ENCODE assay signal across 17 mouse cellular contexts in the genomic region with DNA sequence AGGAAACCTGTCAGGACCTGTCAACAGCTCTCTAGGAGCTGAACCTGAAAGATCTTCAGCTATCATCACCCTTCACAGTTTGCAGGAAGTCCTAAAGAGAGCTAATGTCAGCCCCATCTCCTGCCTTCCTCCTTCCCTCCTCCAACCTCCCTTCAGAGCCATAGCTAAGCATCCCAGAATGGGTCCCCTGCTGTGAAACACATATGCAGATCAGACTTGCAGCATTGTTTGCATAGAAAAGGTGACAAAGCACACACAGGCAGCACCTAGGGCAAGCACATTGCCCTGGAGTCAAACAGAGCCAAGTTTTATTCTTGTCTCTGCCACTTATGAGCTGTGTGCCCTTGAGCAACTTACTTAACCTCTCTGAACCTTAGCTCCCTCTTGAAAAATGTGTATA.
"Had no signal": no experiment of that assay in that cellular context is flagged by ENCODE, and none has a peak within 500 bp of the region (broad histone marks: within the 10 kb centered on the region; RNA-seq: fewer than 3 reads in every experiment).

No protein-coding gene starts in this region.

- H3K27ac ChIP-seq: kidney, embryonic 15.5 days; left cerebral cortex, adult 2 months; limb, embryonic 12.5 days; liver, embryonic 13.5 days; stomach, embryonic 15.5 days had no signal

- H3K27me3 ChIP-seq: kidney, embryonic 15.5 days; limb, embryonic 12.5 days; liver, embryonic 13.5 days; stomach, embryonic 15.5 days had no signal

- DNase-seq: kidney, postnatal 10 days; kidney, postnatal 36 days; layer of hippocampus, postnatal 36 days; liver; liver, embryonic 13.5 days; lung, adult 2 months; lung, postnatal 14 days; lung, postnatal 4 days; midbrain, embryonic 14.5 days; spleen, adult 18-20 months; thymus, adult 18-20 months; thymus, postnatal 36 days had no signal

- H3K4me2 ChIP-seq: kidney, embryonic 15.5 days; limb, embryonic 12.5 days; liver, embryonic 13.5 days; midbrain, embryonic 11.5 days; stomach, embryonic 15.5 days had no signal

- H3K4me1 ChIP-seq: kidney, embryonic 15.5 days; limb, embryonic 12.5 days; liver, embryonic 13.5 days; stomach, embryonic 15.5 days had no signal

- H3K9ac ChIP-seq: kidney, embryonic 15.5 days; limb, embryonic 12.5 days; liver, embryonic 13.5 days; stomach, embryonic 15.5 days had no signal

- H3K4me3 ChIP-seq: kidney, embryonic 15.5 days; left cerebral cortex, adult 2 months; limb, embryonic 12.5 days; liver, embryonic 13.5 days; stomach, embryonic 15.5 days had no signal

- H3K36me3 ChIP-seq: kidney, embryonic 15.5 days; limb, embryonic 12.5 days; liver, embryonic 13.5 days; stomach, embryonic 15.5 days had no signal

- H3K9me3 ChIP-seq: kidney, embryonic 15.5 days; limb, embryonic 12.5 days; liver, embryonic 13.5 days; stomach, embryonic 15.5 days had no signal
